Mouse (Mus musculus): ENCODE data around the gene Atf3.
"Not testable (repeated sequence)": the region's sequence is repeated elsewhere in the genome, so short reads cannot be mapped to it uniquely, and the experiment has no call there.

Gene Atf3

DNA sequence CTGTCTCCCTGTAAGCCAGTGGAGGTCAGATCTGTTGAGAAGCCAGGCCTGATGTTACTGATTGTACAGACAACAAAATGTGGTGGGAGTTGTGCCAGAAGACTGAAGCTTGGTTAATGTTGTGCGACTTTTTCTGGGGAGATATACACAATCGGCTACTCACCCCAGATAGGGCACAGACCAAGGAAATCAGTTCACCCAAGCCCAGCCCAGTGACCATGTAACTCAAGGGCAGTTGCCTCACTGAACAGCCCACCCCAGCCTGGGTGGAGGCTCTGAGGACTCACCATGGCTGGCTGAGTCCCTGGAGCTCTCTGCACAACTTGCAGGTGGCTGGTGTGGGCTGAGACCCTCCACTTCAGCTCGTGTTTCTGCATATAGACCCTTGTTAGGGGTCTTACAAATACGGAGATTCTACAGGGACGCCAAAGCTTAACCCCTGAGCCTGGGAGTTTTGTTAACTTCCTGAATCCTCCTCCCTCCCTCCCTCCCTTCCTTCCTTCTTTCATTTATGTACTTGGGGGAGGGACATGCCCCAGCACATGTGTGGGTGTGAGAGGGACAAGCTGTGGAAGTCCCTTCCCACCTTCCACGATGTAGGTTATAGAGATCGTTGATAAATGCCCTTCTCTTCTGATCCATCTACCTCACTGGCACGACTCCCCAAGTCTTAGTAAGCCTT lies 66.8 kb downstream of the Atf3 start:
- no peak for DNase-seq (ENCODE audit: low spot score in 2 of 2)

DNA sequence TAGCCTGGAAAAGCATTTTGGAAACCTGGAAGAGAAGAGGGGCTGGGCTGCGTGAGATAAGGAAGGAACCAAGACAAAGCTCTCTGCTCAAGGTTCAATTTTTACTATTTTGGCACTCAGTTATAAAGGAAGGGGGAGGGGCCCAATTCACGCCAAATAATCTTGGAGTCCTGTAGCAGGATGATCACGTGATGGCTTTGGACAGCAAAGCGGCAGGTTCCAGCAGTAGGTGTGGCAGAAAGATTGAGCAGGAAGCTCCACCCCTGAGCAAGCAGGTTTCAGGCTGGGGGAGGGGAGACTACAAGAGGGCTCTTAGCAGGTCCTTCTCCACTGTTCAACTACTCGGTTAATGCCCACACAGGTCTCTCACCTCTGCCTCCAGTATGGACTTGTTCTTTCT lies 68.3 kb downstream of the Atf3 start:
- DNase-seq (ENCODE audit: low spot score in 2 of 2), result not testable (repeated sequence)

DNA sequence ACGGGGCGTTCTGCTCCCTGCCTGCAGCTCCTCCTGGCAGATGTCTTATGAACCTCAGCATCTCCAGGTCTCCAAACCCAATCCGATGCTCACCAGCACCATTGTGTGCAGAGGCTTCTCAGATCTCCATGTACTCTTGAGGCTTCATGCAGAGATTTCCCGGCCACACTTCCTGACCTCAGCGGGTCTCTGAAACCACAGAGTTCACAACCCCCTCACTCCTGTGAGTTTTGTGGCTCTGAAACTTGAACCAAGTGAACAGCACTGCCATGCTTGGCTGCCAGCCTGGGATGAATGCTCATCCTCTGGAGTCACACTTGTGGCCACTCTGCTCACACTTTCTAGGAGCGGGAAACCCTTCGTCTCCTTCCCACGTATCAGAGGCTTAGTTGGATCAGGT lies 76.9 kb downstream of the Atf3 start:
- DNase-seq (ENCODE audit: low spot score in 2 of 2), result no peak

DNA sequence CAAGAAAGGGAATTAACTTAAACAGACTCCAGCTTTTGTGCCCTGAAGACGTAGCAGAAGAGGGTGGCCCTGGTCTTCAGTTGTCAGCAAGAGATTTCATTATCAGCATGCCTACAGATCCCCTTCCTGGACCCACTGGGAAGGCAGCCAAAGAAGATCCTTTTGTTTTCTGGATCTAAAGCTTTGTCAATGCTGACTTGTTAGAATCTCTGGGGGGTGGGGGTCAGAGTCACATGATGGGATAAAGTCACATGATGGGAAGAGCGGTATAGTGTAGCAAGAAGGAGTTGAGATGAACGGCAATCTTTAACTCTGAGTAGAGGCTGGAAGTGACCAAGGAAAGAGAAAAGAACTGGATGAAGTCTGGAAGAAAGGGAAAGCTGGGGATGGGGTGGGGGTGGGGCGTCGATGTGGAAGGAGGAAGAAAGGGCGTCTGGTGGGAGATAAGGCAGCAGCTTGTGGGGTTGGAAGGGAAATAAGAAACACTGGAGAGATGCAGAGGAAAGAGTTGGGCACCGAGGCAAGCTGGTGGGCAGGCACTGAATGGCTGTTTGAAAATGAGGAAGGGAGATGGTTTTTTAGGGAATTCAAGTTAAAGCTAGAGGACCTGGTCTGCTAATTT lies 78.9 kb downstream of the Atf3 start:
- DNase-seq (ENCODE audit: low spot score in 2 of 2), result no peak

DNA sequence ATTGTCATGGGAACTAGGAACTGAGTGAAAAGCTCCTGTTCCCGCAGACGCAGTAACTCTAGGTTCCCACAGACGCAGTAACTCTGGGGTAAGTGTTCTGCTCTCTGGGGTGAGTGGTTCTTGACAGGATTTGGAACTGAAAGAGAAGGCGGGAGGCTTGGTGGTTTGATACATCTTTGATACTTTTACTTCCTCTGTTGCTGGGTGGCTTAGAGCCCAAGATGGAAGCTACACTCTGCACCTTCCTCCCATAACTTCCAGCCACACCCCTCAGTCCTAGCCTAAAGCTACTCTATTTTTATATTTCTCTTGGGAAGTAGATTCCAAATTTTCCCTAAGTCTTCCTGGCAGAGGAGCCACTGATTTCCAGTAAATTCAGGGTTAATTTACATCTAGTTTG lies 79.4 kb downstream of the Atf3 start:
- DNase-seq (ENCODE audit: low spot score in 2 of 2), result no peak

DNA sequence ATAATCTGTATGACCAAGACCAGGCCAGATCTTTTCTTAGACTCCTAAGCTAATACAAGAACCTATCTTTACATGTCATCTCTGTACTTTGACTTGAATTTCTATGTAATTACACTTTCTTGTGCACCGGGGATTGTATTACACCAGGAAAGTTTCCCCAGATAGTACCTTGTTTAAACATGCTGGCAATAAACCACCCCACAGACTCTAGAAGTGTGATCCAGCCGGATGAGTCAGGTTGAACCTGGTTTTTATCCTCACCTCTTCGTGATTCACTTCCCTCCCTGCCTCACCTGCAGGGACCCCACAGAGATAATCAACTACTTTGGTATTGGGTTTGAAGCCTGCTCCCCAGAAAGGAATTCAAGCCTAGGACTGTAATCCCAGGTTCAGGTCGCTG lies 82.4 kb downstream of the Atf3 start:
- no peak for DNase-seq (ENCODE audit: low spot score in 2 of 2)

DNA sequence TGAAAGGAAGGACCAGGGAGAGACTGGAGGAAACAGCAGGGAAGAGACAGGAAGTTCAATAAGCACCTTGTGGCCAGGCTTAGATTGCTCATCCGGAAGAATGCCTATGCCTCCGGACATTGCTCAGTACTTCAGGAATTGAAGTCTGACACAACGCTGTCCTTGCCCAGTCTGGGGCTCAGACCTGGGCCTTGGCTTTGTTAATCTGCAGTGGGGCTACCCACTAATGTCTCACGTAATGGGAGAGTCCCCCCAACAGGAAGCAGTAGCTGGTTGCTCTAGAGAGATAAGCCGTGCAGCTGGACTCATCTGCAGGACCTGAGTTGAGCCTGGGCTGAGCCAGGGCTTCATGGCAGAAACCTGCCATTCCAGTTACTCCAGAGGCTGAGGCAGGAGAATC lies 84.9 kb downstream of the Atf3 start:
- no peak for DNase-seq (ENCODE audit: low spot score in 2 of 2)

DNA sequence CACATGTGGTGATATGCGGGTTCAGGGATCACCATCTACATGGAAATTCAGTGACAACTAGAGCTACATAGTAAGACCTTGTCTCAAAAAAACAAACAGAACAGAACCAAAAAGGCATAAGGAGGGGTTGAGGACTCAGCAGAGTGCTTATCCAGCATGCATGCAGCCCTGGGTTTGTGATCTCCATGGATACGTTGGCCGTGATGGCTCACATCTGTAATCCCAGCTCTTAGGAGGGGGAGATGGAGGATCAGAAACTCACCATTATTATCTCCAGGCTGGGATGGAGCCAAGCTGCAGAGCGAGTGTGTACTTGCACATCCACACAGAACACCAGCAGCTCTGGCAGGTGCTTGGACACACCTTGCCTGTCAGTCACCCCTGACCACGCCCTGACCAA lies 85.6 kb downstream of the Atf3 start:
- no peak for DNase-seq (ENCODE audit: low spot score in 2 of 2)

DNA sequence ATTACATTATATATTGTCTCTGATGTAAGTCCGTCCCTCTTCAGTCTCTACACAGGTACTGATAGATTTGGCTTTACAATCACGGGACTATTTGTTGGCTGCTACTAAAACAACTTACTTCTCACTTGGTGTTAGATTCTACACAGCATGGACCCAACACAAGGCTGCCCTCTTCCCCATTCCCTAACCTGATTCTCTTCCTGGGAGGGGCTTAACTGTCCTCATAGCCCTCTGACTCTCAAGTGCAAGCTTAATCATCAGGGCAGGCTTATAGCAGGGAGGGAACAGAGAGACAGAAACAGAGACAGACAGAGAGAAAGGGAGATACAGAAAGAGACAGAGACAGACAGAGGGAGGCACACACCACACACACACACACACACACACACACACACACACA lies 86.1 kb downstream of the Atf3 start:
- no peak for DNase-seq (ENCODE audit: low spot score in 2 of 2)

DNA sequence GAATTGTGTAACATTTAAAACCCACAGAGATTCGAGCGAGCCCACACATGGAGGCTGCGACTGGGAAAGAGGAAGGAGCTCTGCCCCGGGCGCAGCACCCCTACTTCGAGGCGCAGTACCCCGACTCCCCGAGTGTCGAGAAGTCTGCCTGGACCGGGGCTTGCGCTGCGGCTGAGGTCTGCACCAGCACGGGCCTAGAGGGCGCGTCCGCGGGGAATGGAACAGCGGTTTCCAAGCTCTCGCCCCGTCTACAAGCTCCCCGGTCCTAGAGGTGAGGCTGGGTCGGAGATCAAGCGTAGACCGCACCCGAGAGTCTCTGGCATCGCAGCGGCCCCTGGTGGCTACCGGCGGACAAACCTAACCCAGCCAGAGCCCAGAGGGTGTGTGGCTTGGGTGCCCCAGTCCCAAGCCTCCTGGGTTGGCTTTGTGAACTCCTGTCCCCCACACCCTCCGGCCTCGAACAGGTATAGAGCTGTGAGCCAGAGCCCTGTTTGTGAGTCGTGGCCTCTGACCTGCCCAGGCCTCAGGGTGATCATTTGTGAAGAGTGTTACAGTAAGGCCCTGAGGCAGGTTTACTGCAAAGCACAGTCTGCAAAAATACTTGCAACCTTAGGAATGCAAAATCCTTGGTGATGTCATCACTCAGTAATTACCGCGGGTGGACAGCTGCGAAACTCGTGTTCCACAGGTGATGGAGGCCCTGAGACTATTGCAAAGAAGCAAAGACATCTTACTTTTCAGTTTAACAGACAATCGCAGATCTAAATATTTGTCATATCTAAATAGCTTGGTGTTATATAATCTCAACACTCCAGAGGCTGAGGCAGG lies 91.8 kb downstream of the Atf3 start:
- DNase-seq (ENCODE audit: low spot score in 2 of 2), result peak; percentile 43 to 66

DNA sequence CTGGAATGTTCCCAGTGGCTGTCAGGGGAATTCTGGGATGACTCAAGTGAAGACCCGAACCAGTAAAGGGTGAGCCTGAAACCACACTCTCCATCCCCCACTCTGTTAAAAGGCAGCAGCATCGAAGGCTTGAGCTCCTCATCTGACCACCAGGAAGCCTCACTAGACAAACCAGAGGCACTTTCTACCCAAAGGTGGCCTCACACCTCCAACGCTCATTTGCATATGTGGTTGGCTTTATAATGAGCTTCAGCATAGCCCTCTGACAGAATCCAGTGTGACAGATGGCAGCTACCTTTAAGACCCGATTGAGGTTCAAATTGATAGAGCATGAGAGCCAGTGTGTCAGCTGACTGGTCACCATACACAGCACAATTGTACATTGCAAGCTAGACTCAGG lies 93.6 kb downstream of the Atf3 start:
- peak in 1 of 2 experiments; percentile 15 for DNase-seq (ENCODE audit: low spot score in 2 of 2)

DNA sequence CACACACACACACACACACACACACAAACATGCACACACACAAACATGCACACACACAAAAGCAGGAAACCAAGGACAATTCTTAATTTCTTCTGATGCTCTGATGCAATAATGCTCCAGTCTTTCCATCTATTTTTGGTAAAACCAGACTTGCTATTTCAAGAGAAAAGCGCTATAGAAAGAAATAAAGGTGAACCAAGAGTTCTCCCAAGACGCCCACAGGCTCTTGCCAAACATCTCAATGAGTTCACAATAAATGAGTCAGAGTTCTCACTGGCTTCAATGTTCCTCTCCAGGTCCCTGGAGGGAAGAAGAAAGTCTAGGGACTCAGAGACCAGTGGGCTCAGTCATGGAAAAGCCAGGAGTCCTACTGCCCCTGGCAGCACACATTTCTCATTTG lies 94.1 kb downstream of the Atf3 start:
- no peak for DNase-seq (ENCODE audit: low spot score in 2 of 2)

DNA sequence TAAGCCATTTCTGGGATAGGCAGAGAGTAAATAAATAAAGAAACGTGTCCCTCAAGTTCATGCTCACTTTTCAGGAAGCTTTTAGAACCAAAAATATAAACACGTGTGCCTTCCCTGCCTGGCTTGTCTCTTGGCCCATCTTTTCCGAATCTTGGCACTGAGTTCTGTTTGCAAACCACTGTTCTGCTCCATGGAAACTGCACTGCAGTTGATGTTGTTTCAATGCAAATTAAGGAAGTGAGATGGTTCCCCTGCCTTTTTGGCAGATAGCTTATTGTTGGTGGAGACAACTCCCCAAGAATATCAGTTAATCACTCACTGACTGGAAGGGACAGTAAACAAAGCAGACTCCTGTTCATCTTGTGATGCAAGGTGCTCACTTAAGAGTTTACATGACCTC lies 95.1 kb downstream of the Atf3 start:
- no peak for DNase-seq (ENCODE audit: low spot score in 2 of 2)

Measured in natural killer cell, adult 2 months (primary cell).